Mouse (Mus musculus) forebrain, embryonic 10.5 days (tissue): ENCODE results near the gene Mapkap1. TPM values are rescaled to one million over a fixed set of nuclear protein-coding genes. Genes with fewer than 3 reads are reported as not detected.
"Not testable (repeated sequence)": the region's sequence is repeated elsewhere in the genome, so short reads cannot be mapped to it uniquely, and the experiment has no call there.

ENCODE experiments used
- DNase-seq: peaks from one replicate; pipeline ENCODE4 v3.0.0-alpha.2; 2017; ENCODE audit warnings: low spot score; ENCODE audit errors: extremely low spot score
- H3K27ac ChIP-seq: fragments of 300-500 bp; sonication (generic); 2 replicates; pipeline ENCODE4 v1.5.1; 2016; ENCODE audit warnings: mild to moderate bottlenecking
- H3K27me3 ChIP-seq: fragments of 300-500 bp; sonication (generic); 2 replicates; pipeline ENCODE4 v1.6.1; 2016; ENCODE audit warnings: mild to moderate bottlenecking; ENCODE audit not compliant: poor library complexity, severe bottlenecking
- H3K36me3 ChIP-seq: fragments of 300-500 bp; sonication (generic); replicated peaks from 2 replicates; pipeline ENCODE4 v1.6.1; 2016; ENCODE audit warnings: mild to moderate bottlenecking, moderate library complexity
- H3K4me1 ChIP-seq: fragments of 300-500 bp; sonication (generic); 2 replicates; pipeline ENCODE4 v1.6.1; 2016
- H3K4me3 ChIP-seq: fragments of 300-500 bp; sonication (generic); 2 replicates; pipeline ENCODE4 v1.5.1; 2016; ENCODE audit warnings: mild to moderate bottlenecking, moderate library complexity
- H3K9me3 ChIP-seq: fragments of 300-500 bp; sonication (generic); 2 replicates; pipeline ENCODE4 v1.6.1; 2016; ENCODE audit warnings: mild to moderate bottlenecking, moderate library complexity
- whole genome bisulfite sequencing: fragments of 180-500 bp; shearing (Covaris S2); methylation state at CpG from one replicate; pipeline ENCODE4 v1.1.7; 2016; 5-methylcytosine and 5-hydroxymethylcytosine counted together
- polyA plus RNA-seq: library from polyadenylated mRNA; unstranded; fragments of >200 nt; fragmentation: Nextera tagmentation; extraction: Ambion mirVana; gene quantifications from 2 replicates; pipeline ENCODE4 v1.2.1, GENCODE M21; 2016

Mapkap1 gene
- polyA plus RNA-seq, 1 experiment from 2014 or later = 84.2 TPM

GRCm38 (mm10) chr2:34399535-34399934, 7.0 kb upstream of the Mapkap1 start:
- Histone ChIP-seq H3K9me3 (no peaks in the 10 kb centered on the region), H3K4me3 (no peak overlapping the region), H3K27ac (no peak overlapping the region), H3K4me1 (no peaks in the 10 kb centered on the region), H3K27me3 (no peaks in the 10 kb centered on the region), H3K36me3 (no peaks in the 10 kb centered on the region)
- DNase-seq = no peak
- WGBS = 53% methylated on average over 4 of the region's 4 CpGs

DNA sequence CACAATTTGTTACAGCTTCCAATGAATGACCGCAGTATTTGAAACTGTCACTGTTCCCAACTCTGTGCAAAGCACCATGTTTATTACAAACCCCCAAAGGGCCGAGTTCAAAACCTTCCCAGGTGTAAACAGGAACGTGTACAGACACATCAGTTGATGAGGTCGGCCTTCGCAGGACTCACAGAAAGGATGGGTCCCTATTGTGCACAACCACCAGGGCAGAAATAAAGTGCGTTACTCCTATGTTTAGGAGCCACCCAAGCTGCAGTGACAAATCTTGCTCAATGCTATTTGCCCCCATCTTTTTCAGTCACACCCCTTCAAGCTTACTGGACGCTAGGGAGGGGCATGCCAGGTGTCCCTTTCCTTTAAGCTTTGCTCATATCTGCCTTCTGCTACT, 1.0 kb downstream of the Mapkap1 start:
- no peak for DNase-seq
- H3K27ac ChIP-seq = peak overlapping the region; percentile 92
- peak overlapping the region; percentile 97 for H3K4me3 ChIP-seq
- 41% methylated on average over 7 of the region's 7 CpGs for WGBS
- H3K36me3 ChIP-seq = no peaks in the 10 kb centered on the region
- H3K27me3 ChIP-seq = no peaks in the 10 kb centered on the region
- no peaks in the 10 kb centered on the region for H3K9me3 ChIP-seq
- peaks cover 23% of the 10 kb centered on the region for H3K4me1 ChIP-seq

DNA sequence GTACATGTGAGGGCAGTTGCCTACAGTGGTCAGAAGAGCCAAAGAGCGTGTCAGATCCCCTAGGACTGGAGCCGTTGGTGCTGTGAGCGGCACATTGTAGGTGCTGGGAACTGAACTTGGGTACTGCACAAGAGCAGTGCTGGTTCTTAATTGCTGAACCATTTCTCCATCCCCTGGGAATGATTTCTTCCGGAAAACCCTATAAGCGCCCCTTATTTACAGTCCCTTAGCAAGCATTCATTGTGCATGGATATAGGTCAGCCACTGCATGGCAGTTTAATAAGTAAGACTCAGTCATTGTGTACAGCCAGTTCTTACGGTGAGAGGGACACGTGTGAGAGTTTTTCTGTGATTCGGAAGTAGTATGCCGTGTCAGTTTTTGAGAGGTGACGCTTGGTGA, 1.8 kb downstream of the Mapkap1 start:
- Histone ChIP-seq H3K36me3 (0 out of 2 replicates have a peak, but pooled peaks cover 2% of the 10 kb centered on the region), H3K27ac (no peak overlapping the region), H3K27me3 (no peaks in the 10 kb centered on the region), H3K9me3 (no peaks in the 10 kb centered on the region), H3K4me3 (no peak overlapping the region), H3K4me1 (peaks cover 23% of the 10 kb centered on the region)
- DNase-seq = no peak
- WGBS = 94% methylated on average over 10 of the region's 10 CpGs

- 90% methylated on average over 5 of the region's 5 CpGs for WGBS
- H3K27me3 ChIP-seq = no peaks in the 10 kb centered on the region
- no peak overlapping the region for H3K27ac ChIP-seq
- 0 out of 2 replicates have a peak, but pooled peaks cover 2% of the 10 kb centered on the region for H3K36me3 ChIP-seq
- no peak for DNase-seq
- H3K4me3 ChIP-seq = no peak overlapping the region
- H3K9me3 ChIP-seq = no peaks in the 10 kb centered on the region
- H3K4me1 ChIP-seq = peaks cover 23% of the 10 kb centered on the region
Observed at GRCm38 (mm10) chr2:34409741-34410340, 3.3 kb downstream of the Mapkap1 start.

- Histone ChIP-seq H3K4me3 (no peak overlapping the region), H3K27ac (no peak overlapping the region), H3K27me3 (no peaks in the 10 kb centered on the region), H3K4me1 (peaks cover 7% of the 10 kb centered on the region), H3K36me3 (no peaks in the 10 kb centered on the region; the same call in 1 of the 2 replicates), H3K9me3 (no peaks in the 10 kb centered on the region)
- no peak for DNase-seq
- WGBS = 69% methylated on average over 1 of the region's 1 CpGs
Observed at GRCm38 (mm10) chr2:34420256-34420655, 13.7 kb downstream of the Mapkap1 start.

GRCm38 (mm10) chr2:34424186-34424585, 17.6 kb downstream of the Mapkap1 start:
- peaks cover 5% of the 10 kb centered on the region for H3K4me1 ChIP-seq
- WGBS = 93% methylated on average over 3 of the region's 3 CpGs
- no peak for DNase-seq
- H3K4me3 ChIP-seq = no peak overlapping the region
- H3K27me3 ChIP-seq = no peaks in the 10 kb centered on the region
- H3K9me3 ChIP-seq = no peaks in the 10 kb centered on the region
- no peak overlapping the region for H3K27ac ChIP-seq
- no peaks in the 10 kb centered on the region; the same call in 1 of the 2 replicates for H3K36me3 ChIP-seq

- Histone ChIP-seq H3K36me3 (no peaks in the 10 kb centered on the region), H3K27me3 (no peaks in the 10 kb centered on the region), H3K4me1 (peaks cover 5% of the 10 kb centered on the region), H3K9me3 (no peaks in the 10 kb centered on the region), H3K27ac (no peak overlapping the region), H3K4me3 (no peak overlapping the region)
- 86% methylated on average over 4 of the region's 4 CpGs for WGBS
- DNase-seq = no peak
Observed at GRCm38 (mm10) chr2:34425573-34426223, 19.1 kb downstream of the Mapkap1 start.

DNA sequence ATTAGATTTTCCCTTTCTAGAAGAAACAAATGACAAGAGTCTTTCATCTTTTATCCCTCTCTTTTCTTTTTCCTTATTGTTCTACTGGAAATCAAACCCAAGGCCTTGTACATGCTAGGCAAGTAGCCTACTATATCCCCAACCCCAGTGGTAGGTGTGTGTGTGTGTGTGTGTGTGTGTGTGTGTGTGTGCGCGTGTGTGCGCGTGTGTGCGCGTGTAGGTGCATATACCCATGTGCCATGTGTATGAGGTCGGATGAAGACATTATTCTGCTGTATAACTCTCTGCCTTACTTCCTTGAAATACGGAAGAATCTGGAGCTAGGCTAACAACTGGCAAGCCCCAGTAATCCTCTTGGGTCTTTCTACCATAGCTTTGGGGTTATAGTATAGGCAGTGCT, 24.1 kb downstream of the Mapkap1 start:
- DNase-seq = no peak
- Histone ChIP-seq H3K4me1 (no peaks in the 10 kb centered on the region), H3K36me3 (peaks cover 15% of the 10 kb centered on the region), H3K27ac (no peak overlapping the region), H3K27me3 (no peaks in the 10 kb centered on the region), H3K4me3 (no peak overlapping the region), H3K9me3 (no peaks in the 10 kb centered on the region)
- WGBS = 97% methylated on average over 8 of the region's 8 CpGs

DNA sequence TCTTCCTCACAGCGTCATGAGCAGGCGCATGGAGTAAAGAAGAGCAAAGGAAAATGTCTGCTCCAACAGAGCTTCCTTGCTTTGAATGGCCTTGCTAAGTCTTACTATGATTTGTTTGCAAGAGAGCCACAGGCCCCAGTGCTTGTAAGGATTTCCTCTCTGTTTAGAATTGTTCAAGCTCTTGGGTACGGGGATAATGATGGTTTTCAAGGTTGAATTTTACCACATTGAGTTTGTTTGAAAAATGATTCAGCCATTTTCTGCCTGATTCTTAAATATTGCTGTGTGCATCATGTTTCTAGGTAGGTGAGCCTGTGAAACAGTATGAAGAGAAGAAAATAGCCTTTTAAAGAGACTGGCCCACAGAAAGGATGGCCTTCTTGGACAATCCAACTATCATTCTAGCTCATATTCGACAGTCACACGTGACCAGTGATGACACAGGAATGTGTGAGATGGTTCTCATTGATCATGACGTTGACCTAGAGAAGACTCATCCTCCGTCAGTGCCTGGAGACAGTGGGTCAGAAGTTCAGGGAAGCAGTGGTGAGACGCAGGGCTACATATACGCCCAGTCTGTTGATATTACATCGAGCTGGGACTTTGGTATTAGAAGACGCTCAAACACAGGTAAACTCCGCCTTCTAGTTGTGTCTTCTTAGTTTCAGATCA, 25.3 kb downstream of the Mapkap1 start:
- Histone ChIP-seq H3K36me3 (peaks cover 24% of the 10 kb centered on the region), H3K4me1 (no peaks in the 10 kb centered on the region), H3K27ac (no peak overlapping the region), H3K9me3 (no peaks in the 10 kb centered on the region), H3K4me3 (no peak overlapping the region), H3K27me3 (no peaks in the 10 kb centered on the region)
- no peak for DNase-seq
- 92% methylated on average over 12 of the region's 12 CpGs for WGBS

DNA sequence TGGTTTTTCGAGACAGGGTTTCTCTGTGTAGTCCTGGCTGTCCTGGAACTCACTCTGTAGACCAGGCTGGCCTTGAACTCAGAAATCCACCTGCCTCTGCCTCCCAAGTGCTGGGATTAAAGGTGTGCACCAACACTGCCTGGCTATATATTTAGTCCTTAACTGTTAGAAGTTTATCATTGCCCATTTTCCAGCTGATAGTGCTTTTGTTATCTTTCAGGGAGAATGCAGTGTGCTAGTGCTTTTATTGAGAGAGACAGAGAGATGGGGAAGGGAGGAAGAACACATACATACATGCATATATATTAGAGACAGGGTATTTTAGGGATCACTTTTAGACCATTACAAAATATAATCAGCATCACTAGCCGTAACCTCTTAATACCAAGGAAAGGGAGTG, 26.3 kb downstream of the Mapkap1 start:
- not testable (repeated sequence) for DNase-seq, H3K4me1 ChIP-seq
- WGBS = 100% methylated on average over 1 of the region's 2 CpGs

DNA sequence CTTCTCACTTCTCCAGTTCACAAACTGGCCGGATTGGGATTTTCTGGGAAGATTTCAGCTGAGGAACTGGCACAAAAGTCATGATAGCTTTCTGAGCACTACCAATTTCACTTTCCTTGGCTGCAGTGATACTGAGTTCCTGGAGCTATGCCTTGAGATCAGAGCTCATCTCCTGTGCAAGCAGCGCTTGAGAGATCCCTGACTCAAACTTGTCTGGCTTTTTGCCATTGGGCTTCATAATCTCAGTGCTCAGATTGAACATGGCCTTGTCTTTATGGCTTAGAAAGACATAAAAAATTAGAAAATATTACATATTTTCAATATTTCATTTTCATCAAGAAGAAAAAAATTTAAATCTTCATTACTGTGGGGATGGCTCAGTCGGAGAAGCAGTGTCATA, 29.8 kb downstream of the Mapkap1 start:
- no peak for DNase-seq
- Histone ChIP-seq H3K27ac (no peak overlapping the region), H3K27me3 (no peaks in the 10 kb centered on the region), H3K36me3 (peaks cover 32% of the 10 kb centered on the region), H3K4me3 (no peak overlapping the region), H3K4me1 (no peaks in the 10 kb centered on the region), H3K9me3 (no peaks in the 10 kb centered on the region)
- 93% methylated on average over 3 of the region's 3 CpGs for WGBS

More for the DNA sequence above, 26.3 kb downstream of the Mapkap1 start:
- not testable (repeated sequence) for H3K27ac ChIP-seq, H3K4me3 ChIP-seq, H3K27me3 ChIP-seq, H3K9me3 ChIP-seq
- H3K36me3 ChIP-seq = peaks cover 32% of the 10 kb centered on the region

- H3K4me3 ChIP-seq = no peak overlapping the region
- H3K9me3 ChIP-seq = no peaks in the 10 kb centered on the region
- no peak for DNase-seq
- H3K27ac ChIP-seq = no peak overlapping the region
- H3K36me3 ChIP-seq = peaks cover 29% of the 10 kb centered on the region
- H3K4me1 ChIP-seq = peaks cover 13% of the 10 kb centered on the region
- WGBS = 77% methylated on average over 4 of the region's 4 CpGs
- no peaks in the 10 kb centered on the region for H3K27me3 ChIP-seq
Observed at GRCm38 (mm10) chr2:34448756-34449155, 42.2 kb downstream of the Mapkap1 start.

DNA sequence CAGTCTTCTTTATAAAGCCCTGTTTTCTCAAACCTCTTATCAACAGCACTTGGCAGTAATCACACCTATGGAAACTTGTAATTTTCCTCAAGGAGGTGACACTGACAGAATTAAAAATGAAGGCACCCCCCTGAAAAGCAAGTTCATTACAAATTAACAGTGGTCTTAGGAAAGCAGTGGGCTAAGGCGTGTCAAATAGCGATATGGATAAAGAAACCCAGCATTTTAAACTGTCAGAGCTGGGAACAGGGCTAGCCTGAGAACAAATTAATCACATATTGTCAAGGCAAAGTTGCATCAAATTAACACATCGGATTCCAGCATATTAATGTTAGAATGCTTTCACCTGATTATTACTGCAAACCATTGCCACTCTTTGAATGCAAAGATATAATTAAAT, 55.9 kb downstream of the Mapkap1 start:
- H3K4me1 ChIP-seq = no peaks in the 10 kb centered on the region
- no peak for DNase-seq
- no peak overlapping the region for H3K4me3 ChIP-seq
- H3K27ac ChIP-seq = no peak overlapping the region
- WGBS = 95% methylated on average over 3 of the region's 3 CpGs
- H3K27me3 ChIP-seq = no peaks in the 10 kb centered on the region
- no peaks in the 10 kb centered on the region for H3K36me3 ChIP-seq
- H3K9me3 ChIP-seq = no peaks in the 10 kb centered on the region
